In the genomic region with DNA sequence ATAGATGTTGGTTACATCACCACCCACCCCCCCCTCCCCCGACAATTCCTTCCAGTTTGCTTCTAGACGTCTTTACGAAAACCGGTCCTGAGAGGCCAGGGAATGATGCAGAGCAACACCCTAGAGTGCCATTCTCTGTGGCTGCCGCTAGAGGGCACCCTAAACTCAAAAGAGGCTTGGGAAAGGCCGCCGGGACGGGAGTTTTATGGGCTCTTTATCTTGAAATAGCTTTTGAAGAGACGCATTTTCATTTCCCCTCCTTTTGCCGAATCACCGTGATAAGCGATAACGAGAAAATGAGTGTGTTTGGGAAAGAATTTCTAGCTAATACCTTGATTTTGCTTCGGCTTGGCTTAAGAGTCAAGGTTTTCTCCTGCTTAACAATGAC, we compare ENCODE assay signal across 8 mouse cellular contexts. TPM values are rescaled to one million over a fixed set of nuclear protein-coding genes. Genes with fewer than 3 reads are reported as not detected.
A peak's percentile ranks its signal among the peaks of the same experiment; 100 is the strongest.
DNase-seq lines count a peak whose midpoint lies in the region; ATAC-seq lines count a peak whose summit lies in the region.

No protein-coding gene starts in this region.

- no peaks in the 10 kb centered on the region for H3K9me3 ChIP-seq in kidney, embryonic 16.5 days (ENCODE audit: low read length)
- no peaks in the 10 kb centered on the region for H3K9me3 ChIP-seq in liver, embryonic 15.5 days (replicated peaks)
- no peaks in the 10 kb centered on the region for H3K9me3 ChIP-seq in neural tube, embryonic 14.5 days (ENCODE audit: control insufficient read depth, low read length)

- no peaks in the 10 kb centered on the region for H3K36me3 ChIP-seq in kidney, embryonic 16.5 days (ENCODE audit: insufficient read depth, low read length)
- no peaks in the 10 kb centered on the region for H3K36me3 ChIP-seq in liver, embryonic 15.5 days (replicated peaks)
- no peaks in the 10 kb centered on the region for H3K36me3 ChIP-seq in neural tube, embryonic 14.5 days (ENCODE audit: control insufficient read depth, insufficient read depth, low read length)

- H3K4me1 ChIP-seq in kidney, embryonic 16.5 days (ENCODE audit: insufficient read depth, low read length) = 0 out of 2 replicates have a peak, but pooled peaks cover 5% of the 10 kb centered on the region
- H3K4me1 ChIP-seq in liver, embryonic 15.5 days (replicated peaks) = peaks cover 52% of the 10 kb centered on the region
- H3K4me1 ChIP-seq in neural tube, embryonic 14.5 days (ENCODE audit: control insufficient read depth, insufficient read depth, low read length) = 0 out of 2 replicates have a peak, but pooled peaks cover 5% of the 10 kb centered on the region

- peak overlapping the region; percentile 35 for H3K4me2 ChIP-seq in kidney, embryonic 16.5 days (replicated peaks; ENCODE audit: low read depth, low read length)
- peak overlapping the region; percentile 46 for H3K4me2 ChIP-seq in liver, embryonic 15.5 days
- H3K4me2 ChIP-seq in neural tube, embryonic 14.5 days (ENCODE audit: low read depth, low read length) = peak overlapping the region; percentile 36

- 2% methylated on average over 14 of the region's 14 CpGs for WGBS in kidney, embryonic 16.5 days
- 1% methylated on average over 14 of the region's 14 CpGs for WGBS in liver, embryonic 15.5 days (ENCODE audit: insufficient replicate concordance)
- WGBS in neural tube, embryonic 14.5 days = 3% methylated on average over 14 of the region's 14 CpGs

- H3K27ac ChIP-seq in kidney, embryonic 16.5 days (ENCODE audit: low read length) = no peak overlapping the region
- 0 out of 2 replicates have a peak overlapping the region, but pooled peaks have one; percentile 39 for H3K27ac ChIP-seq in liver, embryonic 15.5 days (replicated peaks)
- H3K27ac ChIP-seq in neural tube, embryonic 14.5 days (ENCODE audit: low read depth, low read length) = no peak overlapping the region

- no peak for ATAC-seq in kidney, embryonic 16.5 days (ENCODE audit: low FRiP score, low TSS enrichment)
- ATAC-seq in liver, embryonic 15.5 days (ENCODE audit: insufficient read depth) = no peak
- no peak for ATAC-seq in neural tube, embryonic 14.5 days (ENCODE audit: low read depth)

- no peak overlapping the region for H3K4me3 ChIP-seq in kidney, embryonic 16.5 days (ENCODE audit: low read length)
- no peak overlapping the region for H3K4me3 ChIP-seq in liver, embryonic 15.5 days (replicated peaks)
- no peak overlapping the region for H3K4me3 ChIP-seq in neural tube, embryonic 14.5 days (ENCODE audit: low read depth, low read length)

- H3K9ac ChIP-seq in kidney, embryonic 16.5 days (replicated peaks; ENCODE audit: low read length) = no peak overlapping the region
- no peak overlapping the region for H3K9ac ChIP-seq in liver, embryonic 15.5 days
- H3K9ac ChIP-seq in neural tube, embryonic 14.5 days (replicated peaks; ENCODE audit: low read depth, low read length) = no peak overlapping the region

- no peaks in the 10 kb centered on the region for H3K27me3 ChIP-seq in kidney, embryonic 16.5 days (ENCODE audit: insufficient read depth, low read length)
- H3K27me3 ChIP-seq in liver, embryonic 15.5 days = peaks cover 8% of the 10 kb centered on the region; the same call in 1 of the 2 replicates
- H3K27me3 ChIP-seq in neural tube, embryonic 14.5 days (ENCODE audit: control insufficient read depth, insufficient read depth, low read length) = no peaks in the 10 kb centered on the region

- peak; percentile 40 for DNase-seq in urinary bladder, postnatal 10 days (ENCODE audit: low spot score)
- no peak for DNase-seq in urinary bladder, adult 2 months (ENCODE audit: low spot score)
- DNase-seq in embryo, embryonic 11 days = peak; percentile 87
- DNase-seq in heart, adult 8-10 months (ENCODE audit: low spot score) = peak; percentile 53
- peak; percentile 25 to 31 for DNase-seq in thymus, adult 18-20 months

RNA-seq across cellular contexts. Expression of a gene that starts 6.9 kb away (rescaled TPM):
- 104 and 109 TPM in 2 replicates for polyA plus RNA-seq in urinary bladder, adult 2 months (2012; rRNA removed)
- 10 to 100 TPM; 43.4 to 62.6 (median 47.1) TPM for total RNA-seq in heart, adult 8-10 months (2022)
- polyA plus RNA-seq in kidney, embryonic 16.5 days (2015; fragmentation: Nextera tagmentation; extraction: Ambion mirVana) = 83.5 and 92.1 TPM in 2 replicates
- polyA plus RNA-seq in liver, embryonic 15.5 days (2015; fragmentation: Nextera tagmentation; extraction: Ambion mirVana) = 89.4 and 101 TPM in 2 replicates
- polyA plus RNA-seq in neural tube, embryonic 14.5 days (2014; fragmentation: Nextera tagmentation; extraction: Ambion mirVana) = 48.8 and 53.3 TPM in 2 replicates

RNA-seq across cellular contexts. Expression of a gene that starts 51.9 kb away (rescaled TPM):
- polyA plus RNA-seq in urinary bladder, adult 2 months (2012; rRNA removed) = 0.08 and 0.09 TPM in 2 replicates
- total RNA-seq in heart, adult 8-10 months (2022) = under 1 TPM in 1 of 4 experiments, not detected in 3; 0.14 TPM
- polyA plus RNA-seq in kidney, embryonic 16.5 days (2015; fragmentation: Nextera tagmentation; extraction: Ambion mirVana) = not detected in 2 replicates
- not detected in 2 replicates for polyA plus RNA-seq in liver, embryonic 15.5 days (2015; fragmentation: Nextera tagmentation; extraction: Ambion mirVana)
- not detected in 2 replicates for polyA plus RNA-seq in neural tube, embryonic 14.5 days (2014; fragmentation: Nextera tagmentation; extraction: Ambion mirVana)
